Mouse (Mus musculus): Measurements from ENCODE around the gene Krtap19-2.

Krtap19-2 gene

GRCm38 (mm10) chr16:88874169-88874568, at the start of gene Krtap19-2:
Gene Krtap19-2, minus strand, starts transcription at chr16:88874269.
- no peak for DNase-seq (ENCODE audit: low spot score in 2 of 2)

GRCm38 (mm10) chr16:88896357-88896756, 22.3 kb upstream of the Krtap19-2 start, which contains the start of gene Krtap19-5:
Gene Krtap19-5, minus strand, starts transcription at chr16:88896457.
- DNase-seq (ENCODE audit: low spot score in 2 of 2) = no peak

- DNase-seq (ENCODE audit: low spot score in 2 of 2) = no peak
Measured at GRCm38 (mm10) chr16:88886870-88887269, 12.8 kb upstream of the Krtap19-2 start.

DNA sequence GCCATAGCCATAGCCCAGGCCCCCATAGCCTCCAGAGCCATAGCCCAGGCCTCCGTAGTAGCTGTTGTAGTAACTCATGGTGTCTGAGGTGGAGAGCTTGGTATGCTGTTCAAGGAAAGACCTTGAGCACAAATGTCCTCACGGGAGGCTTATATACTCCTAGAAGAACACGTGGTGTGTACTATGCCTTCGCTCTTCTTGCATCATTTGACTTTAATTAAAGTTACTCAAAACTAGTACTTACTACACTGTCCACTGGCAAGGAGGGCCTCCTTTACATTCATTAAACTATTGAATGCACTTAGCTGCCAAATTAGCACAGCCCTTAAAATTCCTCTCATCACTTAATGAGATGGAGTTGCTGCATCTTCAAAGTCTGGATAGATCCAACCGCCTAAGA, 10.9 kb upstream of the Krtap19-2 start, which contains the start of gene Krtap19-4:
Gene Krtap19-4, minus strand, starts transcription at position 101 of the 400 bp plus-strand sequence.
- no peak for DNase-seq (ENCODE audit: low spot score in 2 of 2)

DNA sequence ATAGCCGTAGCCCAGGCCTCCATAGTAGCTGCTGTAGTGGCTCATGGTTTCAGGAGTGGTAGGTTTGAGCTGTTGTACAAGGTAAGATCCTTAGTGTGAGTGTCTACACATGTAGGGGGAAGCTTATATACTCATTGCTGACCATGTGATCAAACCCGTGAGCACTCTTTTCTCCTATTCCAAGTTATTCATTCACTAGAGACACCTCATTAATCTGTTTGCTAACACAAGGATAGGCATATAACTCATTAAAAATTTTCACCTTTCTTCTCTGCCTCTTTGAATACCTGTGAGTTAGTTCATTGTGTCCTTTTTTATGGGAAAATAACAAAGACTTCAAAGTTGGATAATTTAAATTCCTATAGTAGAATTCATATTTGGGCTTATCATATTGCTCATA, 3.9 kb upstream of the Krtap19-2 start, which contains the start of gene Krtap19-3:
Gene Krtap19-3, minus strand, starts transcription at position 101 of the 400 bp plus-strand sequence.
- DNase-seq (ENCODE audit: low spot score in 2 of 2) = no peak

GRCm38 (mm10) chr16:88869311-88869710, 4.8 kb downstream of the Krtap19-2 start, which contains the start of gene Krtap19-1:
Gene Krtap19-1, minus strand, starts transcription at chr16:88869411.
- no peak for DNase-seq (ENCODE audit: low spot score in 2 of 2)

DNA sequence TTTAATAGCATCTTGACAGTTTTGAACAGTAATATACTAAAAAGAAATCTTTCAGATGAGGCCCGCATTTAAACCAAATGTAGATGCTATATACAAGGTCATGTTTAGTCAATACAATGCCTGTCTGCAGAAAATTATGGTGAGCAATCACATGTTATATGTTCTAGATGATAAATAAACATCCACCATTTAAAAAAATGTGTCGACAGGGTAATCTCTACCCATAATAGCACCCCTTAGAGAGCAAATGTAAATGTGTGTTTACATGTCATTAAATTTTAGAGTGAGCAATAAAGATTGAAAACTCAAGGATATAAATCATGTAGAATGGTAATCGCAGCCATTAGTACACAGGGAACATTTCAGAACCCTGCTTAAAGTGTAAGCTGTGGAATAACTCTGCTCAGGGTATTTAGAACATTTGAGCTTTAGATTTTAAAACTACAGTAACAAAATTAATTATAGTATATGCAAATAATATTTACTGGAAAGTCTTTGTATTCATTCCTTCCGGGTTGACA, 9.1 kb downstream of the Krtap19-2 start:
- DNase-seq (ENCODE audit: low spot score in 2 of 2) = no peak

DNA sequence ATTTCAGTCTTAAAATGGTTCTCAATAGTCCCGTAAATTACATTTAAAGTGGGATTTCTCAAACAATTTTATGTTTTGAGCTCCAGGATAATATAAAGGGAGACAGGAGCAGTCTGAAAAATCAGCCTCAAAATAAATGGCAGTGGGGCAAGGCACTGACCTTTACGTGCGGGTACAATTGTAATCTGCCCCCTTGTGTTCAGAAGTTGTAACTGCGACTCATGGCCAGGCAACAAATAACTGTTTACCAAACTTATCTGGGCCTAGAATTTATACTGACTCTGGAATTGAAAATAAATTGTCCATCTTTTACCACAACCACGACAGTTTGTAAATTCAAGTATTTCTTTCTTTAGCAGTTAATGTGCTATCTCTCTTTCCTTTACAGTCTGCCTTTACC, 22.6 kb downstream of the Krtap19-2 start:
- DNase-seq (ENCODE audit: low spot score in 2 of 2) = no peak

DNA sequence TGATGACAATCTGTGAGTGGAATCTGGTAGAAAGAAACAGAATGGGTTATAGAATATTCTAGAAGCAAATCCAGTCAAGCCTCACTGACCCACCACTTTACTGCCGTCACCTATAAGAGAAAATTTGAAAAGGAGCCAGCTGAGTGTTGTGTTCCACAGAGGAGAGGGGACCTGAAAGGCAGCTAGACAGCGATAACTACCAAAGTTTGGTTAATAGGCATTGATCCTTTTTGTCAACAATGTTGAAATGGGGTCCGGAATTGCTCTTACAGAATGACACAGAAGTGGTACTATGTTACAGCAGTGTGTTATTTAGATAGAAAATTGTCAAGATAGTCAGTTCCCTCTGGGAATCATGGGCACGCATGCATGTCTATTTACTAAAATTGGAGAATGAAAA, 25.5 kb downstream of the Krtap19-2 start:
- DNase-seq (ENCODE audit: low spot score in 2 of 2) = no peak

GRCm38 (mm10) chr16:88847363-88847762, 26.7 kb downstream of the Krtap19-2 start:
- DNase-seq (ENCODE audit: low spot score in 2 of 2) = no peak

DNA sequence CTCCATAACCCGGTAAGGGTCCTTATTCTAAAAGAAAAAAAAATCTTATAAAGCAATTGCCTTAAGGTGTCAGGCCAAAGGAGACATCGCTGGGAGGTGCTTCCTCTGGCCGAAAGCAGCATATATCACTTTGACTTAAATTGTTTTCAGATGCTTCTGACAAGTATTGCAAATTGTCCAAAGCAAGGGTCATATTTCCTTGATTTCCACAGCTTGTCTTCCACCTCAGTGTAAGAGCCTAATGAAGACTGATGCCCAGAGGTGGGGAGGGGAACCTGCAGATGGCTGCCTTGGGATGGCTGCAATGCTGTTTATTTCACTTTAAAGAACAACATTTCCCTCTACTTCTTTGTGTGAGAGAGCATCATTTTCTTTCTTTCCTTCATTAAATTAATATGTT, 47.1 kb downstream of the Krtap19-2 start:
- no peak for DNase-seq (ENCODE audit: low spot score in 2 of 2)

- no peak for DNase-seq (ENCODE audit: low spot score in 2 of 2)
Measured at GRCm38 (mm10) chr16:88826095-88826652, 47.9 kb downstream of the Krtap19-2 start, which contains the start of gene Krtap14. Gene Krtap14, minus strand, starts transcription at chr16:88826145.

DNA sequence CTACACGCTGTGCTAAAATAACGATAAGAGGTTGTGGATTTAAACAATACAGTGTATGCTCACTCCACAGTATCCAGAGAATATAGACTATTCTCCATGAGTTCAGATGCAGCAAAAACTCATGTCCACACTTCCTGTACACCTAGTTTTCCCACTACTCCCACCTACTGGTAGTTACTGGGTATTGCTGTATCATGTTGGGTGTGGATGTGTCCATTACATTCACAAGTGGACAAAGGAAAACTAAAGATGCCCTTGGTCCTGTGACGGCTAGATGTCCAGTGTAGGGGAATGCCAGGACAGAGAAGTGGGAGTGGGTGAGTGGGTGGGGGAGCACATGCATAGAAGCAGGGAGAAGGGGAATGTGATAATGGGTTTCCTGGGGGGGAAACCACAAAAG, 50.3 kb downstream of the Krtap19-2 start:
- no peak for DNase-seq (ENCODE audit: low spot score in 2 of 2)
